Mouse (Mus musculus): Measurements from ENCODE around the gene Olfr292.

Olfr292 gene

GRCm38 (mm10) chr7:86688030-86688429 lies at the start of gene Olfr292:
Gene Olfr292, plus strand, starts transcription at chr7:86688330.
- no peak for DNase-seq (ENCODE audit: low spot score in 2 of 2)

- DNase-seq (ENCODE audit: low spot score in 2 of 2), result no peak
Measured at GRCm38 (mm10) chr7:86648761-86649160, 39.4 kb upstream of the Olfr292 start, which contains the start of gene Olfr293. Gene Olfr293, plus strand, starts transcription at chr7:86649061.

DNA sequence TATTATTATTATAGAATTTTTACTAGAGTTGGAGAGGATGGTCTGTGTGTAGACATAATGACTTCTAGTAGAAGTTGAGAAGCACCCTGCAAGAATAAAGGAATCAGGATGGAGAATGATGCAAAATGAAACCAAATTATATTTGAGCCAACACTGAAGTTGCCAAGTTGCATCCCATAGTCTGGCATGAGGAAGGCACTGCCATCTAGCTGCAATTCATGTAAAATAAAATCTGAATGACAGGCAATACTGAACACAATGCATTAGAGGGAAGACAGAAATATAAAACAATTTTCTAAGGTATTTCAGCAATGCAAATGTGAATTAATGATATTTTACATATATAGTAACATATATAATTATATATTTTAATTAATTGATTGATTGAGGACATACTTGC lies 36.9 kb downstream of the Olfr292 start:
- DNase-seq (ENCODE audit: low spot score in 2 of 2), result no peak
